Mouse (Mus musculus) midbrain, embryonic 12.5 days (tissue): ENCODE measurements around the gene Eef1akmt4. TPM values are rescaled to one million over a fixed set of nuclear protein-coding genes. Genes with fewer than 3 reads are reported as not detected.
A peak's percentile ranks its signal among the peaks of the same experiment; 100 is the strongest.

Experiments
- ATAC-seq: fragments of 200-750 bp; cut with Nextera tagmentation; 2 replicates; pipeline ENCODE4 v1.8.0; 2017; ENCODE audit warnings: low read depth, moderate TSS enrichment, moderate library complexity; ENCODE audit not compliant: low FRiP score
- H3K27ac ChIP-seq: fragments of 300-500 bp; sonication (generic); replicated peaks from 2 replicates; pipeline ENCODE4 v1.5.1; 2016; ENCODE audit warnings: mild to moderate bottlenecking
- H3K27me3 ChIP-seq: fragments of 300-500 bp; sonication (generic); 2 replicates; pipeline ENCODE4 v1.6.1; 2016; ENCODE audit warnings: mild to moderate bottlenecking
- H3K36me3 ChIP-seq: fragments of 300-500 bp; sonication (generic); 2 replicates; pipeline ENCODE4 v1.6.1; 2016
- H3K4me1 ChIP-seq: fragments of 300-500 bp; sonication (generic); 2 replicates; pipeline ENCODE4 v1.6.1; 2016
- H3K4me2 ChIP-seq: fragments of 300-500 bp; sonication (generic); replicated peaks from 2 replicates; pipeline ENCODE4 v1.6.1; 2016; ENCODE audit warnings: mild to moderate bottlenecking, moderate library complexity
- H3K4me3 ChIP-seq: fragments of 300-500 bp; sonication (generic); 2 replicates; pipeline ENCODE4 v1.5.1; 2016; ENCODE audit warnings: mild to moderate bottlenecking
- H3K9ac ChIP-seq: fragments of 300-500 bp; sonication (generic); replicated peaks from 2 replicates; pipeline ENCODE4 v1.6.1; 2016; ENCODE audit warnings: mild to moderate bottlenecking, moderate library complexity
- H3K9me3 ChIP-seq: fragments of 300-500 bp; sonication (generic); 2 replicates; pipeline ENCODE4 v1.6.1; 2016; ENCODE audit warnings: mild to moderate bottlenecking
- WGBS: fragments of 180-500 bp; shearing (Covaris S2); methylation state at CpG from one replicate; pipeline ENCODE4 v1.1.7; 2016; 5-methylcytosine and 5-hydroxymethylcytosine counted together
- polyA plus RNA-seq: library from polyadenylated mRNA; unstranded; fragments of >200 nt; fragmentation: Nextera tagmentation; extraction: Ambion mirVana; gene quantifications from 2 replicates; pipeline ENCODE4 v1.2.1, GENCODE M21; 2016

Eef1akmt4 gene
- polyA plus RNA-seq, 1 experiment from 2014 or later, result 22.1 TPM

GRCm38 (mm10) chr16:20604705-20605104 lies 6.7 kb upstream of the Eef1akmt4 start:
- H3K27ac ChIP-seq, result no peak overlapping the region
- 88% methylated on average over 9 of the region's 9 CpGs for WGBS
- no peak for ATAC-seq
- peaks cover 44% of the 10 kb centered on the region for H3K36me3 ChIP-seq
- H3K9me3 ChIP-seq, result no peaks in the 10 kb centered on the region
- H3K4me3 ChIP-seq, result no peak overlapping the region
- H3K4me1 ChIP-seq, result peaks cover 12% of the 10 kb centered on the region
- no peaks in the 10 kb centered on the region for H3K27me3 ChIP-seq
- no peak overlapping the region for H3K9ac ChIP-seq
- no peak overlapping the region for H3K4me2 ChIP-seq

GRCm38 (mm10) chr16:20610501-20611356 lies 664 bp upstream of the Eef1akmt4 start:
- under 1% methylated on average over 28 of the region's 28 CpGs for WGBS
- Histone ChIP-seq H3K9ac (peak overlapping the region; percentile 77), H3K4me2 (peak overlapping the region; percentile 68), H3K4me3 (peak overlapping the region; percentile 70), H3K9me3 (no peaks in the 10 kb centered on the region), H3K4me1 (peaks cover 24% of the 10 kb centered on the region), H3K27me3 (no peaks in the 10 kb centered on the region), H3K27ac (peak overlapping the region; percentile 75), H3K36me3 (peaks cover 25% of the 10 kb centered on the region)
- peak; percentile 59; the same call in 1 of the 2 replicates for ATAC-seq

DNA sequence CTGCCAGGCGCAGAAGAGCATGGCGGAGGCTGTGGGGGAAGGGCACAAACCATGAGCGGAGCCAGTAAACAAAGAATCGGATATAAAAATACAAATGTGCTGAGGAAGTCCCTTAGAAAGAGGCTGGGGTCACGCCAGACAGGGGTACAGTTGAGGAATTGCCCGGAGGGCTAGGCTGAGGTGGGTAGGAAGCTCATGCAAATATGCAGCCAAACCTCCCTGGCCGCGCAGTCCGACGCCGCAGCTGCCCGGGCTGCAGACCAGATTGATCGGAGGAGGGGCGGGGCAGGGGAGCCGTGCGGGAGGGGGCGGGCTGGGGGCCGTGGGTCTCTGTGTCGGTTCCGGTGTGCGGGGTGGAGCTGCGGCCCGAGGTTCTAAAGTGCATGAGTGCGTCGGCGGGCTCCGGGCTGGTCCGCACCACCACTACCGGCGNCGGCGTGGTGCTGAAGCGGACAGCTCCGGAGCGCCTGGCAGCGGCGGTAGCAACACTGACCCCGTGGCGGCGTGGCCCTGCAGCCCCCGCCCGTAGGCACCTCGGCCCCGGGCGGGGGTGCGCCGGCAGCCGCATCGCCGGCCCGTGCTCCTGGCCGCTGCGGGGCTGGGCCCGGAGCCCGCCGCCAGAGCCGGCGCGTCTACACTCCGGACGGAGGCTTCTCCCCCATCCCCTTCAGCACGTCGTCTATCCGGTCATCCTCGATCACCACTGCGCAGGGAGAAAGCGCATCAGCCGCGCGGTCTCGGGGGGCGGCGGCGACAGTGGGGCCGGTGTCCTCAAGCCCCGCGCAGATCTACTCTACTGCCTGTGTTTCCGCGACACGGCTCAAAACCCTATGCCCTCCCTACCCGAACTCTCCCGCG lies 8.4 kb downstream of the Eef1akmt4 start:
- H3K27ac ChIP-seq, result peak overlapping the region; percentile 90
- H3K4me3 ChIP-seq, result peak overlapping the region; percentile 76
- peak; percentile 50 for ATAC-seq
- H3K9me3 ChIP-seq, result no peaks in the 10 kb centered on the region
- H3K36me3 ChIP-seq, result peaks cover 4% of the 10 kb centered on the region; the same call in 1 of the 2 replicates
- H3K27me3 ChIP-seq, result peaks cover 22% of the 10 kb centered on the region
- H3K9ac ChIP-seq, result peak overlapping the region; percentile 78
- peak overlapping the region; percentile 94 for H3K4me2 ChIP-seq
- 2% methylated on average over 75 of the region's 83 CpGs for WGBS
- peaks cover 26% of the 10 kb centered on the region for H3K4me1 ChIP-seq

DNA sequence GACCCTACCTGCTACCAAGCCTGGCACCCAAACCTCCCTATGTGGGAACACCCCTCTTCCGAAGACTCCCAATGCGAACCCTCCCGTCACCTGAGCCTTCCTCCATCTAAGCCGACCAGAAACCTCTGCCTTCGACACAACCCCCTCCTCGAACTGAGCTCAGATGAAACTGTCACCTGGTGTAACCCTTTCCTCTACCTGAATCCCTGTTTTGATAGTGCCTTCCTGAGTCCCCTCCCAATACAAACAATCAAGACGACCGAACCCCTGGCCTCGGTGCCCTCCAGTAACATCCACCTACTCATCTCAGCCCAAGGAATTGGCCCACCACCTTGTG lies 9.0 kb downstream of the Eef1akmt4 start:
- Histone ChIP-seq H3K4me3 (peak overlapping the region; percentile 76), H3K9ac (peak overlapping the region; percentile 78), H3K27me3 (peaks cover 22% of the 10 kb centered on the region), H3K4me2 (peak overlapping the region; percentile 94), H3K27ac (peak overlapping the region; percentile 90), H3K9me3 (no peaks in the 10 kb centered on the region), H3K4me1 (peaks cover 26% of the 10 kb centered on the region), H3K36me3 (peaks cover 4% of the 10 kb centered on the region; the same call in 1 of the 2 replicates)
- WGBS, result 1% methylated on average over 9 of the region's 9 CpGs
- ATAC-seq, result no peak

DNA sequence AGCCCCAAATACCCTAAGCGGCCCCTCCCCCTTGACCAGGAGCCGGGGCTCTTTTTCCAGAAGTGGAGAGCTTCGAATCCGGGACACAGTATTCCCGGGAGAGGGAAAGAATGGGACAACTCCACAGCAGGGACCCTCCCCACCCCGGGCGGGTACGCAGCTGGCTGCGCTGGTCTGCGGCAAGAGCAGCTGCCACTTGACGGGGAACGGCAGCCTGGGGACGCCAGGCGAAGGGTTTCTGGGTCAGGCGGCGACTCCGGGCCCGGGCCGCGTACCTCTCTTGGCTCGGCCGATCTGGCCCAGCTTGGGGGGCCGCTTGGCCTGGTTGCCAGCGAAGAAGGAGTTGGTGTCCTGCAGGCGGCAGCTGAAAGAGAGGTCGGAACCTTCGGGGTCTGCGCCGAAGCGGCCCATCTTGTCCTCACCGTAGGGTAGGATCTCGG lies 9.4 kb downstream of the Eef1akmt4 start:
- peak; percentile 24; the same call in 1 of the 2 replicates for ATAC-seq
- 0% methylated on average over 32 of the region's 32 CpGs for WGBS
- peak overlapping the region; percentile 78 for H3K9ac ChIP-seq
- H3K27me3 ChIP-seq, result peaks cover 22% of the 10 kb centered on the region
- H3K9me3 ChIP-seq, result no peaks in the 10 kb centered on the region
- H3K4me1 ChIP-seq, result peaks cover 26% of the 10 kb centered on the region
- H3K36me3 ChIP-seq, result peaks cover 4% of the 10 kb centered on the region; the same call in 1 of the 2 replicates
- peak overlapping the region; percentile 76 for H3K4me3 ChIP-seq
- peak overlapping the region; percentile 94 for H3K4me2 ChIP-seq
- H3K27ac ChIP-seq, result peak overlapping the region; percentile 90

- no peaks in the 10 kb centered on the region for H3K9me3 ChIP-seq
- peak within 1 kb of the TSS; percentile 76 for H3K4me3 ChIP-seq
- H3K27ac ChIP-seq, result peak within 1 kb of the TSS; percentile 90
- peaks cover 26% of the 10 kb centered on the region for H3K4me1 ChIP-seq
- peaks cover 4% of the 10 kb centered on the region; the same call in 1 of the 2 replicates for H3K36me3 ChIP-seq
- peak; percentile 74 for ATAC-seq
- H3K27me3 ChIP-seq, result peaks cover 22% of the 10 kb centered on the region
- under 1% methylated on average over 69 of the region's 92 CpGs for WGBS
- H3K9ac ChIP-seq, result peak within 1 kb of the TSS; percentile 78
- peak within 1 kb of the TSS; percentile 94 for H3K4me2 ChIP-seq
Measured at GRCm38 (mm10) chr16:20621191-20621990, 10.0 kb downstream of the Eef1akmt4 start, which contains the start of gene Camk2n2. TSS of gene Camk2n2 (minus strand) at chr16:20621287.

GRCm38 (mm10) chr16:20621991-20622685 lies 10.7 kb downstream of the Eef1akmt4 start:
- H3K27ac ChIP-seq, result peak overlapping the region; percentile 90
- H3K27me3 ChIP-seq, result peaks cover 22% of the 10 kb centered on the region
- under 1% methylated on average over 37 of the region's 37 CpGs for WGBS
- H3K9me3 ChIP-seq, result no peaks in the 10 kb centered on the region
- peak; percentile 53 for ATAC-seq
- H3K9ac ChIP-seq, result peak overlapping the region; percentile 78
- peak overlapping the region; percentile 94 for H3K4me2 ChIP-seq
- peak overlapping the region; percentile 76 for H3K4me3 ChIP-seq
- peaks cover 4% of the 10 kb centered on the region; the same call in 1 of the 2 replicates for H3K36me3 ChIP-seq
- H3K4me1 ChIP-seq, result peaks cover 26% of the 10 kb centered on the region

- Histone ChIP-seq H3K9ac (no peak overlapping the region), H3K36me3 (no peaks in the 10 kb centered on the region), H3K4me1 (peaks cover 26% of the 10 kb centered on the region), H3K4me2 (no peak overlapping the region), H3K27me3 (peaks cover 16% of the 10 kb centered on the region), H3K4me3 (no peak overlapping the region), H3K27ac (0 out of 2 replicates have a peak overlapping the region, but pooled peaks have one; percentile 90), H3K9me3 (no peaks in the 10 kb centered on the region)
- ATAC-seq, result no peak
- 56% methylated on average over 2 of the region's 2 CpGs for WGBS
Measured at GRCm38 (mm10) chr16:20623211-20623610, 11.8 kb downstream of the Eef1akmt4 start.

DNA sequence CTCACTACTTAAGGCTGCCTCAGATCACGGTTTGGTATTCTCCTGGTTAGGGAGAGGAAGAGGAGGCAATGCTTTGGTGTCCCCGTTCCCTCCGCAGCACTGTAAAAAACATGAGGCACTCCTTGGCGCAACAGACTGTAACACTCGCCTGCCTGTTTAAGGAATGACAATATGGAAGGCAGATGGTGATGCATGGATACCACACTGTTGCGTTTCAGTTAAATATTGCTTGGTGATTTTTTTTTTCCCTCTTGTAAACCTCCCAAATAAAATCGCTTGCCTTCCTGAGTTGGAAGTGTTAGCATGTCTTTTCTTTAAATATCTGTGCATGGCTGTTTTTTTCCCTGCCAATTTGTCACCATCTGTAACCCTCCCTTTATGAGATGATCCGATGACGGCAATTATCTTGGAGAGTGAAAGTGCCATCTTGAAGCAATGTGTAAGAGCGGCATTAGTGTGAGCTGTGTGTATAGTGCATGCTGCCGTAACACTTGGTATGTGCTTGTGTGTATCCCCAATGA lies 17.5 kb downstream of the Eef1akmt4 start:
- H3K36me3 ChIP-seq, result no peaks in the 10 kb centered on the region
- 61% methylated on average over 11 of the region's 11 CpGs for WGBS
- no peak for ATAC-seq

GRCm38 (mm10) chr16:20629731-20630634 lies 18.6 kb downstream of the Eef1akmt4 start, which contains the start of gene Ece2:
TSS of gene Ece2 (plus strand) at chr16:20629828.
- Histone ChIP-seq H3K9ac (peak within 1 kb of the TSS; percentile 78), H3K36me3 (peaks cover 6% of the 10 kb centered on the region; the same call in 1 of the 2 replicates), H3K4me3 (peak within 1 kb of the TSS; percentile 63), H3K27me3 (peaks cover 18% of the 10 kb centered on the region), H3K9me3 (no peaks in the 10 kb centered on the region), H3K4me2 (peak within 1 kb of the TSS; percentile 97), H3K27ac (no peak within 1 kb of the TSS), H3K4me1 (0 out of 2 replicates have a peak, but pooled peaks cover 12% of the 10 kb centered on the region)
- WGBS, result 9% methylated on average over 43 of the region's 54 CpGs
- peak; percentile 74 for ATAC-seq

More for the DNA sequence above, 17.5 kb downstream of the Eef1akmt4 start:
- 0 out of 2 replicates have a peak, but pooled peaks cover 12% of the 10 kb centered on the region for H3K4me1 ChIP-seq
- no peak overlapping the region for H3K4me3 ChIP-seq
- no peak overlapping the region for H3K27ac ChIP-seq
- H3K9me3 ChIP-seq, result no peaks in the 10 kb centered on the region
- H3K27me3 ChIP-seq, result peaks cover 20% of the 10 kb centered on the region
- H3K4me2 ChIP-seq, result peak overlapping the region; percentile 97
- no peak overlapping the region for H3K9ac ChIP-seq
